Mouse (Mus musculus) liver, embryonic 12.5 days (tissue): ENCODE measurements around the gene Primpol. TPM values are rescaled to one million over a fixed set of nuclear protein-coding genes. Genes with fewer than 3 reads are reported as not detected.
A peak's percentile ranks its signal among the peaks of the same experiment; 100 is the strongest.

ENCODE experiments used
- ATAC-seq: fragments of 200-750 bp; cut with Nextera tagmentation; 2 replicates; pipeline ENCODE4 v1.8.0; 2017; ENCODE audit warnings: moderate number of reproducible peaks, mild to moderate bottlenecking, moderate library complexity
- H3K27ac ChIP-seq: fragments of 300-500 bp; sonication (generic); 2 replicates; pipeline ENCODE4 v1.5.1; 2016; ENCODE audit warnings: mild to moderate bottlenecking
- H3K27me3 ChIP-seq: fragments of 300-500 bp; sonication (generic); replicated peaks from 2 replicates; pipeline ENCODE4 v1.6.1; 2016; ENCODE audit warnings: mild to moderate bottlenecking, moderate library complexity
- H3K36me3 ChIP-seq: fragments of 300-500 bp; sonication (generic); 2 replicates; pipeline ENCODE4 v1.6.1; 2016; ENCODE audit warnings: mild to moderate bottlenecking, moderate library complexity
- H3K4me1 ChIP-seq: fragments of 300-500 bp; sonication (generic); 2 replicates; pipeline ENCODE4 v1.6.1; 2016
- H3K4me2 ChIP-seq: fragments of 300-500 bp; sonication (generic); 2 replicates; pipeline ENCODE4 v1.6.1; 2016; ENCODE audit warnings: mild to moderate bottlenecking, moderate library complexity
- H3K4me3 ChIP-seq: fragments of 300-500 bp; sonication (generic); 2 replicates; pipeline ENCODE4 v1.5.1; 2016; ENCODE audit warnings: mild to moderate bottlenecking, moderate library complexity
- H3K9ac ChIP-seq: fragments of 300-500 bp; sonication (generic); 2 replicates; pipeline ENCODE4 v1.6.1; 2016; ENCODE audit warnings: mild to moderate bottlenecking, moderate library complexity
- H3K9me3 ChIP-seq: fragments of 300-500 bp; sonication (generic); replicated peaks from 2 replicates; pipeline ENCODE4 v1.6.1; 2016; ENCODE audit warnings: mild to moderate bottlenecking, moderate library complexity
- WGBS: fragments of 180-500 bp; shearing (Covaris S2); methylation state at CpG from one replicate; pipeline ENCODE4 v1.1.7; 2016; ENCODE audit not compliant: insufficient replicate concordance; 5-methylcytosine and 5-hydroxymethylcytosine counted together
- polyA plus RNA-seq: library from polyadenylated mRNA; unstranded; fragments of >200 nt; fragmentation: Nextera tagmentation; extraction: Ambion mirVana; gene quantifications from 2 replicates; pipeline ENCODE4 v1.2.1, GENCODE M21; 2016

Gene Primpol
- 11.7 and 13.1 TPM in 2 replicates for polyA plus RNA-seq

GRCm38 (mm10) chr8:46616879-46617689, at the start of gene Primpol, which contains the start of gene Casp3:
Primpol (minus strand) TSS chr8:46617212.
Casp3 (plus strand) TSS chr8:46617291.
- Histone ChIP-seq H3K27ac (peak within 1 kb of the TSS; percentile 83), H3K9me3 (no peaks in the 10 kb centered on the region), H3K4me1 (peaks cover 58% of the 10 kb centered on the region), H3K9ac (peak within 1 kb of the TSS; percentile 90), H3K4me2 (peak within 1 kb of the TSS; percentile 96), H3K27me3 (no peaks in the 10 kb centered on the region), H3K4me3 (peak within 1 kb of the TSS; percentile 83), H3K36me3 (no peaks in the 10 kb centered on the region)
- 1% methylated on average over 54 of the region's 54 CpGs for WGBS
- ATAC-seq: peak; percentile 92

GRCm38 (mm10) chr8:46655919-46656318, 38.9 kb upstream of the Primpol start:
- Histone ChIP-seq H3K27me3 (no peaks in the 10 kb centered on the region), H3K4me3 (no peak overlapping the region), H3K4me1 (no peaks in the 10 kb centered on the region), H3K36me3 (no peaks in the 10 kb centered on the region), H3K4me2 (no peak overlapping the region), H3K27ac (no peak overlapping the region), H3K9ac (no peak overlapping the region), H3K9me3 (no peaks in the 10 kb centered on the region)
- ATAC-seq: no peak
- WGBS: 69% methylated on average over 2 of the region's 2 CpGs

GRCm38 (mm10) chr8:46651872-46652271, 34.9 kb upstream of the Primpol start:
- H3K4me3 ChIP-seq: no peak overlapping the region
- H3K27me3 ChIP-seq: no peaks in the 10 kb centered on the region
- no peak overlapping the region for H3K27ac ChIP-seq
- H3K9ac ChIP-seq: no peak overlapping the region
- H3K4me2 ChIP-seq: no peak overlapping the region; the same call in 1 of the 2 replicates
- no peak for ATAC-seq
- H3K4me1 ChIP-seq: no peaks in the 10 kb centered on the region
- WGBS: 37% methylated on average over 9 of the region's 9 CpGs
- H3K36me3 ChIP-seq: no peaks in the 10 kb centered on the region
- no peaks in the 10 kb centered on the region for H3K9me3 ChIP-seq

GRCm38 (mm10) chr8:46648421-46648820, 31.4 kb upstream of the Primpol start:
- 60% methylated on average over 4 of the region's 4 CpGs for WGBS

GRCm38 (mm10) chr8:46641272-46641671, 24.3 kb upstream of the Primpol start:
- no peak overlapping the region for H3K27ac ChIP-seq
- peaks cover 20% of the 10 kb centered on the region for H3K36me3 ChIP-seq
- no peak for ATAC-seq
- no peak overlapping the region for H3K4me2 ChIP-seq
- no peaks in the 10 kb centered on the region for H3K9me3 ChIP-seq
- no peaks in the 10 kb centered on the region for H3K27me3 ChIP-seq
- H3K4me1 ChIP-seq: peaks cover 18% of the 10 kb centered on the region
- no peak overlapping the region for H3K9ac ChIP-seq
- 37% methylated on average over 5 of the region's 5 CpGs for WGBS
- no peak overlapping the region for H3K4me3 ChIP-seq

More at GRCm38 (mm10) chr8:46648421-46648820, 31.4 kb upstream of the Primpol start:
- no peak for ATAC-seq
- no peak overlapping the region for H3K9ac ChIP-seq
- H3K4me1 ChIP-seq: no peaks in the 10 kb centered on the region
- no peak overlapping the region for H3K4me2 ChIP-seq
- H3K4me3 ChIP-seq: no peak overlapping the region
- no peaks in the 10 kb centered on the region for H3K27me3 ChIP-seq
- H3K36me3 ChIP-seq: no peaks in the 10 kb centered on the region
- H3K27ac ChIP-seq: no peak overlapping the region
- H3K9me3 ChIP-seq: no peaks in the 10 kb centered on the region

- peaks cover 34% of the 10 kb centered on the region for H3K36me3 ChIP-seq
- H3K4me3 ChIP-seq: no peak overlapping the region
- 36% methylated on average over 5 of the region's 5 CpGs for WGBS
- peak; percentile 65; the same call in 1 of the 2 replicates for ATAC-seq
- H3K4me2 ChIP-seq: no peak overlapping the region
- peak overlapping the region; percentile 57 for H3K27ac ChIP-seq
- H3K27me3 ChIP-seq: no peaks in the 10 kb centered on the region
- H3K4me1 ChIP-seq: peaks cover 18% of the 10 kb centered on the region
- no peak overlapping the region for H3K9ac ChIP-seq
- H3K9me3 ChIP-seq: no peaks in the 10 kb centered on the region
Observed at GRCm38 (mm10) chr8:46639852-46640251, 22.8 kb upstream of the Primpol start.

- Histone ChIP-seq H3K4me1 (peaks cover 18% of the 10 kb centered on the region), H3K36me3 (peaks cover 42% of the 10 kb centered on the region), H3K27me3 (no peaks in the 10 kb centered on the region), H3K4me3 (no peak overlapping the region), H3K4me2 (no peak overlapping the region), H3K9me3 (no peaks in the 10 kb centered on the region), H3K9ac (no peak overlapping the region), H3K27ac (peak overlapping the region; percentile 57)
- 22% methylated on average over 6 of the region's 6 CpGs for WGBS
- peak; percentile 70 for ATAC-seq
Observed at GRCm38 (mm10) chr8:46639010-46639571, 22.1 kb upstream of the Primpol start.

- H3K9me3 ChIP-seq: no peaks in the 10 kb centered on the region
- H3K27me3 ChIP-seq: no peaks in the 10 kb centered on the region
- H3K4me2 ChIP-seq: no peak overlapping the region
- H3K27ac ChIP-seq: no peak overlapping the region
- H3K9ac ChIP-seq: no peak overlapping the region
- H3K4me1 ChIP-seq: peaks cover 25% of the 10 kb centered on the region
- no peak overlapping the region for H3K4me3 ChIP-seq
- WGBS: 87% methylated on average over 4 of the region's 4 CpGs
- H3K36me3 ChIP-seq: peaks cover 80% of the 10 kb centered on the region
- ATAC-seq: no peak
Observed at GRCm38 (mm10) chr8:46630932-46631331, 13.9 kb upstream of the Primpol start.

- Histone ChIP-seq H3K27me3 (no peaks in the 10 kb centered on the region), H3K4me2 (no peak overlapping the region), H3K9ac (no peak overlapping the region), H3K4me3 (no peak overlapping the region), H3K4me1 (peaks cover 30% of the 10 kb centered on the region), H3K9me3 (no peaks in the 10 kb centered on the region), H3K36me3 (peaks cover 75% of the 10 kb centered on the region), H3K27ac (no peak overlapping the region)
- WGBS: 92% methylated on average over 3 of the region's 3 CpGs
- no peak for ATAC-seq
Observed at GRCm38 (mm10) chr8:46630422-46630821, 13.4 kb upstream of the Primpol start.

- Histone ChIP-seq H3K4me1 (peaks cover 47% of the 10 kb centered on the region), H3K9me3 (no peaks in the 10 kb centered on the region), H3K4me3 (no peak overlapping the region), H3K36me3 (peaks cover 60% of the 10 kb centered on the region), H3K27me3 (no peaks in the 10 kb centered on the region), H3K4me2 (no peak overlapping the region), H3K27ac (no peak overlapping the region), H3K9ac (no peak overlapping the region)
- ATAC-seq: no peak
- 81% methylated on average over 1 of the region's 1 CpGs for WGBS
Observed at GRCm38 (mm10) chr8:46628645-46629044, 11.6 kb upstream of the Primpol start.

- ATAC-seq: no peak
- WGBS: 57% methylated on average over 7 of the region's 7 CpGs
- no peaks in the 10 kb centered on the region for H3K9me3 ChIP-seq
Observed at GRCm38 (mm10) chr8:46627881-46628280, 10.9 kb upstream of the Primpol start.

GRCm38 (mm10) chr8:46626642-46627041, 9.6 kb upstream of the Primpol start:
- no peak for ATAC-seq
- WGBS: 80% methylated on average over 5 of the region's 5 CpGs
- H3K4me3 ChIP-seq: no peak overlapping the region

More at GRCm38 (mm10) chr8:46627881-46628280, 10.9 kb upstream of the Primpol start:
- H3K4me2 ChIP-seq: no peak overlapping the region
- peaks cover 53% of the 10 kb centered on the region for H3K36me3 ChIP-seq
- no peaks in the 10 kb centered on the region for H3K27me3 ChIP-seq
- H3K4me1 ChIP-seq: peaks cover 48% of the 10 kb centered on the region
- H3K4me3 ChIP-seq: no peak overlapping the region
- 0 out of 2 replicates have a peak overlapping the region, but pooled peaks have one; percentile 13 for H3K27ac ChIP-seq
- H3K9ac ChIP-seq: no peak overlapping the region

More at GRCm38 (mm10) chr8:46626642-46627041, 9.6 kb upstream of the Primpol start:
- Histone ChIP-seq H3K9me3 (no peaks in the 10 kb centered on the region), H3K27me3 (no peaks in the 10 kb centered on the region), H3K27ac (no peak overlapping the region), H3K36me3 (peaks cover 46% of the 10 kb centered on the region), H3K9ac (no peak overlapping the region), H3K4me2 (no peak overlapping the region), H3K4me1 (peaks cover 48% of the 10 kb centered on the region)
